Mouse (Mus musculus): ENCODE data around the gene Gdf3. TPM values are rescaled to one million over a fixed set of nuclear protein-coding genes. Genes with fewer than 3 reads are reported as not detected.
"Not testable (repeated sequence)": the region's sequence is repeated elsewhere in the genome, so short reads cannot be mapped to it uniquely, and the experiment has no call there.

Gene Gdf3
- total RNA-seq, 2 experiments from 2014 or later: not detected

GRCm38 (mm10) chr6:122606661-122607060 is 3.2 kb downstream of the Gdf3 start:
- no peak for DNase-seq (ENCODE audit: low spot score in 2 of 2)

- DNase-seq (ENCODE audit: low spot score in 2 of 2): no peak
Measured at GRCm38 (mm10) chr6:122605483-122605882, 4.4 kb downstream of the Gdf3 start.

GRCm38 (mm10) chr6:122604260-122604659 is 5.6 kb downstream of the Gdf3 start:
- DNase-seq (ENCODE audit: low spot score in 2 of 2): no peak

- DNase-seq (ENCODE audit: low spot score in 2 of 2): no peak
Measured at GRCm38 (mm10) chr6:122602992-122603322, 6.9 kb downstream of the Gdf3 start.

GRCm38 (mm10) chr6:122602242-122602991 is 7.5 kb downstream of the Gdf3 start, which contains the start of gene Apobec1:
Apobec1 (minus strand) TSS chr6:122602444.
- DNase-seq (ENCODE audit: low spot score in 2 of 2): peak; percentile 14 to 39

- DNase-seq (ENCODE audit: low spot score in 2 of 2): no peak
Measured at GRCm38 (mm10) chr6:122601615-122602014, 8.3 kb downstream of the Gdf3 start.

GRCm38 (mm10) chr6:122601031-122601430 is 8.9 kb downstream of the Gdf3 start:
- DNase-seq (ENCODE audit: low spot score in 2 of 2): no peak

GRCm38 (mm10) chr6:122600066-122600646 is 9.7 kb downstream of the Gdf3 start:
- DNase-seq (ENCODE audit: low spot score in 2 of 2): no peak

GRCm38 (mm10) chr6:122599054-122599737 is 10.7 kb downstream of the Gdf3 start:
- no peak for DNase-seq (ENCODE audit: low spot score in 2 of 2)

- DNase-seq (ENCODE audit: low spot score in 2 of 2): no peak
Measured at GRCm38 (mm10) chr6:122598436-122598835, 11.5 kb downstream of the Gdf3 start.

GRCm38 (mm10) chr6:122598014-122598413 is 11.9 kb downstream of the Gdf3 start:
- DNase-seq (ENCODE audit: low spot score in 2 of 2): no peak

GRCm38 (mm10) chr6:122596608-122597007 is 13.3 kb downstream of the Gdf3 start:
- no peak for DNase-seq (ENCODE audit: low spot score in 2 of 2)

GRCm38 (mm10) chr6:122595637-122596036 is 14.2 kb downstream of the Gdf3 start:
- DNase-seq (ENCODE audit: low spot score in 2 of 2): no peak

GRCm38 (mm10) chr6:122592905-122593304 is 17.0 kb downstream of the Gdf3 start:
- DNase-seq (ENCODE audit: low spot score in 2 of 2): no peak

GRCm38 (mm10) chr6:122591027-122591758 is 18.7 kb downstream of the Gdf3 start:
- DNase-seq (ENCODE audit: low spot score in 2 of 2): no peak

GRCm38 (mm10) chr6:122579086-122579485 is 30.8 kb downstream of the Gdf3 start:
- DNase-seq (ENCODE audit: low spot score in 2 of 2): no peak

GRCm38 (mm10) chr6:122577030-122577429 is 32.9 kb downstream of the Gdf3 start:
- DNase-seq (ENCODE audit: low spot score in 2 of 2): no peak

- not testable (repeated sequence) for DNase-seq (ENCODE audit: low spot score in 2 of 2)
Measured at GRCm38 (mm10) chr6:122575037-122575436, 34.9 kb downstream of the Gdf3 start.

- no peak for DNase-seq (ENCODE audit: low spot score in 2 of 2)
Measured at GRCm38 (mm10) chr6:122571617-122571959, 38.3 kb downstream of the Gdf3 start.

GRCm38 (mm10) chr6:122570695-122571616 is 38.9 kb downstream of the Gdf3 start:
- DNase-seq (ENCODE audit: low spot score in 2 of 2): no peak

- no peak for DNase-seq (ENCODE audit: low spot score in 2 of 2)
Measured at GRCm38 (mm10) chr6:122569762-122570161, 40.1 kb downstream of the Gdf3 start.

Measured in adrenal gland, postnatal 4 days (tissue).